Mouse (Mus musculus) heart, embryonic 10.5 days (tissue): ENCODE results near the gene Olfr320. TPM values are rescaled to one million over a fixed set of nuclear protein-coding genes. Genes with fewer than 3 reads are reported as not detected.
"Not testable (repeated sequence)": the region's sequence is repeated elsewhere in the genome, so short reads cannot be mapped to it uniquely, and the experiment has no call there.

Experiments used
- DNase-seq: peaks from one replicate; pipeline ENCODE4 v3.0.0-alpha.2; 2017; ENCODE audit warnings: low spot score
- H3K27ac ChIP-seq: fragments of 300-500 bp; sonication (generic); 2 replicates; pipeline ENCODE4 v1.5.1; 2016; ENCODE audit warnings: mild to moderate bottlenecking
- H3K27me3 ChIP-seq: fragments of 300-500 bp; sonication (generic); 2 replicates; pipeline ENCODE4 v1.6.1; 2016; ENCODE audit warnings: mild to moderate bottlenecking; ENCODE audit not compliant: poor library complexity, insufficient read depth, severe bottlenecking
- H3K36me3 ChIP-seq: fragments of 300-500 bp; sonication (generic); 2 replicates; pipeline ENCODE4 v1.6.1; 2016; ENCODE audit warnings: mild to moderate bottlenecking, moderate library complexity
- H3K4me1 ChIP-seq: fragments of 300-500 bp; sonication (generic); 2 replicates; pipeline ENCODE4 v1.6.1; 2016; ENCODE audit warnings: mild to moderate bottlenecking
- H3K4me3 ChIP-seq: fragments of 300-500 bp; sonication (generic); 2 replicates; pipeline ENCODE4 v1.5.1; 2016; ENCODE audit warnings: mild to moderate bottlenecking, moderate library complexity
- H3K9me3 ChIP-seq: fragments of 300-500 bp; sonication (generic); 2 replicates; pipeline ENCODE4 v1.6.1; 2016; ENCODE audit warnings: mild to moderate bottlenecking, moderate library complexity
- WGBS: fragments of 180-500 bp; shearing (Covaris S2); methylation state at CpG from one replicate; pipeline ENCODE4 v1.1.7; 2016; 5-methylcytosine and 5-hydroxymethylcytosine counted together
- polyA plus RNA-seq: library from polyadenylated mRNA; unstranded; fragments of >200 nt; fragmentation: Nextera tagmentation; extraction: Ambion mirVana; gene quantifications from 2 replicates; pipeline ENCODE4 v1.2.1, GENCODE M21; 2016

Olfr320 gene
- polyA plus RNA-seq, 1 experiment from 2014 or later: not detected

DNA sequence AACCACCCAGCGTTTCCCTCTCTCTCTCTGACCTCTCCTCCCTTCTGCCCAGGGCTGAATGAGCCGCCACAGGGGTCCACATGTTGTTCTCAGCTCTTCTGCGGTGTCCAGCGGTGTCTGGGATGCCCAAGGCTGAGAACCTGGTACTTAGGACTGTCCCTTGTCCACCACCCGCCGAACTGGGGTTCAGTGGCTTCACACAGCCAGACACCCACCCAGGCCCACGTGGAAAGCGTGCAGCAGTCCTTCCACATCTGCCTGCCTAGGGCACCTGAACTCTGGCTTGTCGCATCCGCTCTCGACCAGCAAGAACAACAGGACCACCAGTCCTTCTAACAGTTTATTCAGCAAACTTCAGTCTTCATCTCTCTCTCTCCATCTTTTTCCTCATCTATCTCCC lies 28.2 kb downstream of the Olfr320 start:
- WGBS: 69% methylated on average over 11 of the region's 11 CpGs
- no peaks in the 10 kb centered on the region for H3K4me1 ChIP-seq
- H3K27ac ChIP-seq: no peak overlapping the region
- no peaks in the 10 kb centered on the region for H3K9me3 ChIP-seq
- H3K27me3 ChIP-seq: no peaks in the 10 kb centered on the region
- no peaks in the 10 kb centered on the region for H3K36me3 ChIP-seq
- H3K4me3 ChIP-seq: no peak overlapping the region
- DNase-seq: peak; percentile 63

DNA sequence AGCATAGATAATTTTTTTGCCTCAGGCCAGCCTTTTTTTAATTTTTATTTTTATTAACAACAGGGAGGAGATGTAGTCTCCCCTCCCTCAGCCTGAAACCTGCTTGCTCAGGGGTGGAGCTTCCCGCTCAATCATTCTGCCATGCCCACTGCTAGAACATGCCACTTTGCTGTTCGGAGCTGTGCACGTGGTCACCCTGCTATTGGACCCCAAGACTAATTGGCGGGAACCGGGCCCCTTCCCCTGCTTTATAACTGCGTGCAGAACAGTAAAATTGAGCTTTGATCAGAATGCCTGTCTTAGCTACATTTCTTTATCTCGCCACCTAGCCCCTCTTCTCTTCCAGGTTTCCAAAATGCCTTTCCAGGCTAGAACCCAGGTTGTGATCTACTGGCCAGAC lies 36.8 kb downstream of the Olfr320 start:
- H3K4me3 ChIP-seq, H3K36me3 ChIP-seq, H3K27me3 ChIP-seq, H3K27ac ChIP-seq, H3K9me3 ChIP-seq, H3K4me1 ChIP-seq: not testable (repeated sequence)
- DNase-seq: peak; percentile 55
- WGBS: 84% methylated on average over 7 of the region's 7 CpGs

DNA sequence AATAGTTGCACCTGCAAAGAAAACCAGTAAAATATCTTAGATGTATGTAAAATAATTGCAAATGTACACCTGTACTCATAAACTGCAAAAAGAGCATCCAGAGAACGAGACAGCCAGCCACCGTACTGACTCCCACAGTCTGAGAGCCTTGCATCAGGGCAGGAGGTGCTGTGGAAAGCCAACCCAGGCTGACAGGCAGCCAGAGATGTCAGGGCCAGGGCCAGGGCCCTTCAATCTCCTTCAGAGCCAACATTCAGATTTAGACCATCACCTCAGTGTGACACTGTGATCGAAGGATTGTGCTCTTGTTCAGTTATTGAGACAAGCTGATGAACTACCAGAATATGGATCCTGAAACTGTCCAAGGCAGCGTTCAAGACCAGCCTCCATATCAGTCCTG lies 38.8 kb downstream of the Olfr320 start:
- H3K36me3 ChIP-seq: no peaks in the 10 kb centered on the region
- H3K27me3 ChIP-seq: no peaks in the 10 kb centered on the region
- WGBS: 82% methylated on average over 4 of the region's 4 CpGs
- no peak overlapping the region for H3K27ac ChIP-seq
- peak; percentile 60 for DNase-seq
- H3K9me3 ChIP-seq: no peaks in the 10 kb centered on the region
- no peak overlapping the region for H3K4me3 ChIP-seq
- H3K4me1 ChIP-seq: no peaks in the 10 kb centered on the region

GRCm38 (mm10) chr11:58723914-58724313 lies 43.0 kb downstream of the Olfr320 start, which contains the start of gene Olfr318:
Gene Olfr318, minus strand, starts transcription at chr11:58724014.
- Histone ChIP-seq H3K36me3 (no peaks in the 10 kb centered on the region), H3K27me3 (no peaks in the 10 kb centered on the region), H3K4me3 (no peak within 1 kb of the TSS), H3K4me1 (no peaks in the 10 kb centered on the region), H3K9me3 (no peaks in the 10 kb centered on the region), H3K27ac (no peak within 1 kb of the TSS)
- DNase-seq: no peak

DNA sequence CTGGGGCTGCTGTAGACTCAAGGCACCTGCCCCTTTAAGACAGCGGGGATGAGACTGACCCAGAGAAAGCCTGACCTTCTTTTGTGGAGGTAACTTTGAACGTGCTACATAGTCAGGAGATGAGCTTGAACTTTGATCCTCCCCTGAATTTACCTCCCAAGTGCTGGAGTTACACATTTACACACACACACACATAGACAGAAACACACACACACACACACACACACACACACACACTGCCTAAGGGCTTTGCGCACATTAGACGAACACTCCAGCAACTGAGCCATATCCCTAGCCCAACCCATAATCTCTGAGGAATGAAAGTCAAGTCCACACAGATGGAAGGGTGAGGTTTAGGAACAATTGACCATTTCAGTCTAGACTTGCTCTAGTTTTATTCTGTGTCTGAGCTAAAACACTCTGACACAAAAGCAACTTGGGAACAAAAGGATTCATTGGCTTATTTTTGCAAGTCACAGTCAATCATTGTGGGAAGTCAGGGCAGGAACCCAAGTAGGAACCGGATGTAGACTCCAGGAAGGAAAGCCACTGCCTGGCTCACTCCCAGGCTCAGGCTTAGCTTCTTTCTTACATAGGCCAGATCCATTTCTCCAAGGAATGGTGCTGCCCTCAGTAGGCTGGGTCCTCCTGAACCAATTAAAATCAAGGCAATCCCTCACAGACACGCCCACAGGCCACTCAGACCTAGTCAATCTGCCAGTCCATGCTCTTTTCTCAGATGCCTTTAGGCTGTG lies 47.2 kb downstream of the Olfr320 start:
- not testable (repeated sequence) for H3K27ac ChIP-seq, DNase-seq, H3K36me3 ChIP-seq, H3K4me1 ChIP-seq, H3K9me3 ChIP-seq, H3K4me3 ChIP-seq, H3K27me3 ChIP-seq
- WGBS: 76% methylated on average over 6 of the region's 6 CpGs

DNA sequence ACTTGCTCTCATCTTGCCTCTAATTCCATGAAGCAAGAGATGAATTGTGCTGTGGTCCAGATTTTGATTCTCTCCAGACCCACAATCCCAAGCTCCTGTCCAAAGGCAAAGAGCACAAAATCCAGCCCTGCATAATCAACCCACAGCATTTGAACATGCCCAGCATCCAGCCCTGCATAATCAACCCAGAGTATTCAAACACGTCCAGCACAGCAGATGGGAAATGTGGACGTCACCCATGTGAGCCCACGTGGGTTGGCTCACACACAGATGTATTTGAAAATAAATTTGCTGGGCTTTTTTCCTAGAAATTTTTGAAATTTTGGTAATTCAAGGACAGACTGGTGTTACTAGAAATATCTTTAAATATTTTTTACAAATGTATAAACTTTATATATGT lies 52.5 kb downstream of the Olfr320 start:
- no peak overlapping the region for H3K27ac ChIP-seq
- no peak overlapping the region for H3K4me3 ChIP-seq
- no peak for DNase-seq
- WGBS: 58% methylated on average over 3 of the region's 3 CpGs
- no peaks in the 10 kb centered on the region for H3K36me3 ChIP-seq
- no peaks in the 10 kb centered on the region for H3K9me3 ChIP-seq
- no peaks in the 10 kb centered on the region for H3K4me1 ChIP-seq
- no peaks in the 10 kb centered on the region for H3K27me3 ChIP-seq

Other genes with a start within 250 kb of the Olfr320 start
- gene Gm12253, start 248.5 kb upstream of the Olfr320 start, polyA plus RNA-seq: not detected in 2 replicates
- gene Lypd9, start 228.2 kb upstream of the Olfr320 start, polyA plus RNA-seq: not detected in 2 replicates
- not detected in 2 replicates for gene Olfr30, start 218.8 kb upstream of the Olfr320 start, polyA plus RNA-seq
- not detected in 2 replicates for gene Olfr332, start 188.5 kb upstream of the Olfr320 start, polyA plus RNA-seq
- not detected in 2 replicates for gene Olfr331, start 178.5 kb upstream of the Olfr320 start, polyA plus RNA-seq
- gene Olfr330, start 146.3 kb upstream of the Olfr320 start, polyA plus RNA-seq: not detected in 2 replicates
- not detected in 2 replicates for gene Olfr329-ps, start 134.7 kb upstream of the Olfr320 start, polyA plus RNA-seq
- gene Olfr328, start 125.5 kb upstream of the Olfr320 start, polyA plus RNA-seq: 0.08 TPM in 1 of 2 replicates, not detected in the other
- gene Olfr224, start 110.5 kb upstream of the Olfr320 start, polyA plus RNA-seq: not detected in 2 replicates
- not detected in 2 replicates for gene Olfr325, start 103.4 kb upstream of the Olfr320 start, polyA plus RNA-seq
- gene Olfr324, start 86.0 kb upstream of the Olfr320 start, polyA plus RNA-seq: not detected in 2 replicates
- gene 2210407C18Rik, start 65.0 kb upstream of the Olfr320 start, polyA plus RNA-seq: not detected in 2 replicates
- gene Olfr323, start 50.6 kb upstream of the Olfr320 start, polyA plus RNA-seq: not detected in 2 replicates
- 1.1 and 1.2 TPM in 2 replicates for gene Trim58, start 40.6 kb upstream of the Olfr320 start, polyA plus RNA-seq
- gene Olfr322, start 22.3 kb upstream of the Olfr320 start, polyA plus RNA-seq: not detected in 2 replicates
- not detected in 2 replicates for gene Olfr319, start 18.1 kb downstream of the Olfr320 start, polyA plus RNA-seq
- gene Olfr318, start 42.9 kb downstream of the Olfr320 start, polyA plus RNA-seq: not detected in 2 replicates
- gene Olfr317, start 58.1 kb downstream of the Olfr320 start, polyA plus RNA-seq: not detected in 2 replicates
- gene Olfr316, start 71.6 kb downstream of the Olfr320 start, polyA plus RNA-seq: not detected in 2 replicates
- gene Olfr315, start 92.1 kb downstream of the Olfr320 start, polyA plus RNA-seq: not detected in 2 replicates
- gene Olfr314, start 101.9 kb downstream of the Olfr320 start, polyA plus RNA-seq: not detected in 2 replicates
- 1.0 and 1.4 TPM in 2 replicates for gene Fam183b, start 120.9 kb downstream of the Olfr320 start, polyA plus RNA-seq
- gene Olfr313, start 133.9 kb downstream of the Olfr320 start, polyA plus RNA-seq: not detected in 2 replicates
- 0.04 TPM in 1 of 2 replicates, not detected in the other for gene Olfr312, start 148.1 kb downstream of the Olfr320 start, polyA plus RNA-seq
- not detected in 2 replicates for gene Olfr311, start 158.2 kb downstream of the Olfr320 start, polyA plus RNA-seq
- 4.4 and 7.4 TPM in 2 replicates for gene Gm12258, start 166.1 kb downstream of the Olfr320 start, polyA plus RNA-seq
- 4.1 and 8.1 TPM in 2 replicates for gene 2810021J22Rik, start 186.1 kb downstream of the Olfr320 start, polyA plus RNA-seq
- gene Zfp39, start 223.1 kb downstream of the Olfr320 start, polyA plus RNA-seq: 3.9 and 5.4 TPM in 2 replicates
- not detected in 2 replicates for gene Btnl10, start 236.8 kb downstream of the Olfr320 start, polyA plus RNA-seq